Mouse (Mus musculus) layer of hippocampus, adult 8-10 months (tissue): ENCODE data around the gene Eif2b5. TPM values are rescaled to one million over a fixed set of nuclear protein-coding genes. Genes with fewer than 3 reads are reported as not detected.
"Not testable (repeated sequence)": the region's sequence is repeated elsewhere in the genome, so short reads cannot be mapped to it uniquely, and the experiment has no call there.

ENCODE experiments used
- DNase-seq, 2 experiments: peaks; one replicate each; pipeline ENCODE4 v3.0.0; 2022; ENCODE audit warnings: low spot score in 2 of 2
- total RNA-seq, 4 experiments: library from RNA; stranded (reverse); gene quantifications; 2 replicates each; pipeline ENCODE4 v1.2.4; 2022

Eif2b5 gene
- 10 to 100 TPM; 48.2 to 57.6 (median 55.7) TPM for total RNA-seq

GRCm38 (mm10) chr16:20498677-20499475 is at the start of gene Eif2b5:
Gene Eif2b5 (plus strand): TSS chr16:20498817.
- DNase-seq: peak; percentile 93

DNA sequence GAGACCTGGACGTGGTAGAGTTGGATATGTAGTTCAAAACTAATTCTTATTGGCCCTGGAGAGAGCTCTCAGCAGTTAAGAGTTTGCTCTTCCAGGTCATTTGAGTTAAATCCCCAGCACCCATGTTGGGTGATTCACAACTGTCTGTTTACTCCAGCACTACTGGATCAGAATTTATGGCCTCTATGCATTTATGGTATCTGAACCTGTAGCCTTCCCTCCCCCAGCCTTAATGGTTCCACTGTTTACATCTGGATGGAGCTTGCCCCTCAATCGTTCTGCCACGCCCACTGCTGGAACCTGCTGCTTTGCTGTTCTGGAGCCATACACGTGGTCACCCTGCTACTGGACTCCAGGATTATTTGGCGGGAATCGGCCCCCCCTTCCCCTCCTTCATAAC is 46.8 kb upstream of the Eif2b5 start:
- no peak for DNase-seq

DNA sequence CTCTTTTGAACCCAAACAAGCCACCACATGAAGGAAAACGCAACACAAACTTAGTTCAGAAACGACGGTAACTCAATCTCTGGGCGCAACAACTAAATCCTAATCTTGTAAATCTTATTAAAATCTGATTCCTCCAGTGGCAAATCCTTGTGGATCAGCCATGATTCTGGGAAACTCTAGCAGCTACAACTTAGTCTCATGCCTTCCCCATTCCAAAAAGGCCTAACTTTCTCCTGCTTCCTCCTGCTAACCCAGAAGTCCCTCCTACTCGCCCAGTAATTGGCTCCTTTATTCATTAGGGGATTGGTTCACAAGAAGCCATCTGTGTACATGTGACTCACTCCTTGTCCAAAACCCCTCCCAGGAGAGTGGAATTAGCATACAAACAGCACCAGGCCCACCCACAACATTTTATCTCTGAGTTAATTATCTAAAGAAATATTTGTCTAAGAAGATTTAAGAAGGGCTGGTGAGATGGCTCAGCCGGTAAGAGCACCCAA is 44.4 kb upstream of the Eif2b5 start:
- DNase-seq: no peak

DNA sequence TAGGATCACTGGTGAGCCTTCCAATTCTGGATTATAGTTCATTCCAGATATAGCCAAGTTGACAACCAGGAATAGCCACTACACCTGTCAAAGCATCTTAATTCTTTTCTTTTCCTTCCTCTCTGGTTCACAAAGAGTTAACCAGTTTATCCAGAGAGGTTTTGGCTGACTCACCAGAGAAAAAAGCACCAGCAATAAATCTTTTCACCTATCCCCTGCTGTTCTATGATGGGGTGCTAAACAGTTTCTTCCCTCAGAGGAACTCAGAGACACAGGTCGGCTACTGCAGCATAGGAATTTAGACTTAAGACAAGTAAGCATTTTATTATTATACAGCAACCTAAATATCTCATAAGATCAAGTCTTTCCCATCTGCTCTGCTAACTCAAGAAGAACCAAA is 42.5 kb upstream of the Eif2b5 start:
- no peak for DNase-seq

DNA sequence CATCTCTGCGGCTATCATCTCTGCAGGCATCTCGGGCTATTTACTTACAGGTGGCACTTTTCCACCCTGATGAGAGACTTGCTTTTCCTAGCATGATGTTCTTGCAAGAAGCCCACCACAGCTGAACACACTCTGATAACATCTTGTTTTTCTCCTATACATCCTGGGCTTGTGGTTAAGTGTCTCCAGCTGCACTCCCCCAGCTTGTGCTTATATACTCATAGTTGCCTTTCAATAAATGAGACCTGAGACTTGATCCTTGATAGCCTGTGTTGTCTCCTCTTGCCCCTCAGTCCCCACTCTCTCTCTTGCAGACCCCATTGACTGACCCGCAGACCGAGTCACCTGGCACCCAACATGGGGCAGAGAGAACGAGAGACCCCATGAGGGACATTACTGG is 39.9 kb upstream of the Eif2b5 start:
- not testable (repeated sequence) for DNase-seq

DNA sequence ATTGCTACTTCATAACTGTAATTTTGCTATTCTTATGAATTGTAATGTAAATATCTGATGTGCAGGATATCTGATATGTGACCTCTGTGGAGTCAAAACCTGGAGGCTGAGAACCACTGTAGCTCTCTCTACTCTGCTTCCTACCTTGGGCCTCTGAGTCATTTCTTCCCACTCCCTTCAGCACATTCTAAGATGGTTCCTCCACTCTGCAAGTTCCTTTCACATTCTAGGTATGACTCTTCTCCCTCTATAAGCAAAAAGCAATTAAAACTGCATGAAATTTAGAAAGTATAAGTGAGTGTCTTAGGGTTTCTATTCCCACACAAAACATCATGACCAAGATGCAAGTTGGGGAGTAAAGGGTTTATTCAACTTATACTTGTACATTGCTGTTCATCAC is 33.9 kb upstream of the Eif2b5 start:
- DNase-seq: no peak

DNA sequence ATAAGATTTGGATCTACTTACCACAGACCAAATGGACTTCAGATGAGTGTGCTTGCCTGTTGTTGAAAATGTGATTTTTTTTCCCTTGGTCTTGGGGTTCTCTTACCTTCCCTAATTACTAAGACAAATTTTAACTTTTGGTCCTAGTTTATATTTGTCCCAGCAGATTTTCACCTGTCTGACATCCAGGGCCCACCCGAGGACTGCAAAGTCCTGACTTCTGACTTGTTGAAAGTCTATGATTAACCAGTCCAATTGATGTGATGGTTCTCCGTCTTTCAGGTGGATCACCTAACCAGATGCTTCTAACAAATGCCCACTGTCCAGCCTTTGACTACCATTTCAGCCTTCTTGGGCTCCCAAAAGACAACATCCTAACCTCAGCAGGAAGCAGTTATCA is 27.6 kb upstream of the Eif2b5 start:
- DNase-seq: no peak

- no peak for DNase-seq
Measured at GRCm38 (mm10) chr16:20471686-20472085, 26.9 kb upstream of the Eif2b5 start.

GRCm38 (mm10) chr16:20473748-20474147 is 24.9 kb upstream of the Eif2b5 start:
- no peak for DNase-seq

DNA sequence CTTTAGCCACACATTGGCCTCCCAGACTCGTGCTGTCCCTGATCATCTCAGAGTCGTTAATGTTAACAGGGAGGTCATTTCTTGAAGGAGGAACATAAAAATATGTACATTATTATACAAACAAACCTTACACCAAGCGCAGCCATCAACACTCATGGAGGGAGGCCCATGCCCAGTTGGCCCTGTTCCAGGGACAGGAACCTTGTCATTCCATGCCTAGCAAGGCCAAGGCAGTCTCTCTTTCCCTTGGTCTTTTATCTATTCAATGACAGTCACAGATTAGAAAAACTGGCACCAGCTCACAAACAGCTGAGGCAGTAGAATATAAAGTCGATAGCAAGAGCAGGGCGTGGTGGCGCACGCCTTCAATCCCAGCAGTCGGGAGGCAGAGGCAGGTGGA is 24.4 kb upstream of the Eif2b5 start:
- DNase-seq: no peak

DNA sequence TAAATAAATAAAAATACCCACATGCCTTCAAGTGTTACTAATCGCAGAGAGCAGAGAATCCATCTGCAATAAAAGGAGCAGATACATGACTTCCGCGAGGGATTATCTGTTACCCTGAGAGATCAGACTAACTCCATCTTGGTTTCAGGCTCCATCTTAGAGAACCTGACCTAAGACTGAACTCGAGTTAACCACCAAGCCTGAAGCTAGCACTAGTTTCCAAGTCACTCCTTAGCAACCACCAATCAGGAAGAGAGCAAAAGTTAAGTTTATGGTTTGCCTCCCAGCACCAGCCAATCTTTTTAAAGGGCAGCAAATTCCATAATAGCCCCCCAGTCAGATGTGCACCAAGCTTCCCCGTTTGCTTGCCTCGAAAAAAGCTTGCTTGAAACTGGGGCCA is 23.8 kb upstream of the Eif2b5 start:
- DNase-seq: no peak

DNA sequence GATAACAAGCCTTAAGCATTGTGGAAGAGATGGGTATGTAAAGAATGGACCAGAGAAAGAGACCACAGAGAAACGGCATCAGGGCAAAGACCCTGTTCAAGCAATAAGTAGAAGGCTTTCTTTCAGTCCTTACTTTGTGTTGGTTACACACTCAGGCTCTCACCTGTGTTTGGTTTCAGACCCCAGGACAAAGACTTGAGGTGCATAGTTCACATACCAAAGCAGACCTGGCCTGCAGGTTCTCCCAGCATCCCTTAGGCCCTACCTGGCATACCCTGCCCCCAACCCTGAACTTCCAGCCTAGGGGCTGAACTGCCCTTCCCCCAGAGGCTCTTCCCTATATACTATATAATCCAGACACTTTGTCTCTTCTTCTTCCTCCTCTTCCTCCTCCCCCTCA is 23.3 kb upstream of the Eif2b5 start:
- no peak for DNase-seq

GRCm38 (mm10) chr16:20476857-20477256 is 21.8 kb upstream of the Eif2b5 start:
- no peak for DNase-seq

DNA sequence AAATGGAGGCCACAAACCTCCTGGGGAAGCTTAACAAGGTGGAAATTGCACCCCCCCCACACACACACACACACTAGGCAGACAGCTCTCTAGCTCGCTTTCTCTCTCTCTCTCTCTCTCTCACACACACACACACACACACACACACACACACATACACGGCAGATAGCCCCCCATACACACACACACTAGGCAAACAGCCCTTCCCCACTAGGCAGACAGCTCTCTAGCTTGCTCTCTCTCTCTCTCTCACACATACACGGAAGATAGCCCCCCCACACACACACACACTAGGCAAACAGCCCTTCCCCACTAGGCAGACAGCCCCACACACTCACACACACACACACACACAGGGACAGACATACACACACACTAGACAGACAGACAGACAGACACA is 21.3 kb upstream of the Eif2b5 start:
- no peak for DNase-seq

DNA sequence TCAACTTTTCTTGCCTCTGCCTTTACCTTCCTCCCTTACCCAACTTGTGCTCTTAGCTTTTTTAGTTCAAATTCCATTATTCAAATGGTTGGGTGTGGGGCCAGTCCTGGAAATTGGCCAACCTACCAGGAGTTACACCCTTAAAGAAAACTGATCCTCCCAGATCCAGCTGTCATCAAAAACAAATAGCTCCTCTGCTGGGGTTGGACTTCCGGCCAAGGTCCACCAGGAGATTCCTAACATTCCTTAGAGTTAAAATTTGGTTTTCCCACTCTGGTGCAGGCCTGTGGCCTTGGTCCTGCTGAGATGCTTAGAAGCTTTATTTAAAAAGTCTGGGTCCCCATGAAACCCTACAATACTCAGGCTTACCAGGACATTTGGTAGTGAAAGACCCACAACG is 20.1 kb upstream of the Eif2b5 start:
- DNase-seq: no peak

DNA sequence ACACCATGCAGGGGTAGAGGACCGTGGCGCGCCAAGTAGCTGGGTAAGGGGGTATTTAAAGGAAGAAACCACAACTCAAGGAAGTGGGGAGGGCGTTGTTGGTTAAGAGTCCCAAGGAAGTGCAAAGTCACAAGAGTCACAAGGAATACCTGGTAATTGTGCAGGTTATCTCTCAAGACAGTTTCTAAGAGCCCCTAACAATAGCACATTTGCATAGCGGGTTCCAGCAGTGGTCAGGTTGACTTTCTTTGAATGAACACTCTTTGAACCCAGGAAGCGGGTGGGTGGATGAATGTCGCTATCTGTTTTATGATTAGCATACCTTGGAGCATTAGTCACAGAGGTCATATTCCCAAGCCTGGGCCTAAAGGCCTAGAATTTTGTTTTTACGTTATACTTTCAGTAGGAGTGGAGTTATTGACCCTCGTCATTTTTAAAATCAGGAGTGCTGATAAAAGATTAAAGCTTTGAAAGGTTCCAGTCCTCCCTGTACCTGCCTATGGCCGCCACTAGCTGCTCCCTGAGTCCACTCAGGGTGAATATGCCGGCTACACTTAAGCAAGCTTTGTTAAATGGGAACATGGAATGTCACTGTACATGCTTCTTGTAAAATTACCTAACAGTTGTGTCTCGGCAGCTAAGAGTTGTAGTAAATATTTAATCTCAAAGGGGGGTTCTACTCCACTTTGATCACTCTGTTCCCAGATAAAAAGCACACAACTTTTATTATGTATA is 19.4 kb upstream of the Eif2b5 start:
- not testable (repeated sequence) for DNase-seq

GRCm38 (mm10) chr16:20480115-20480514 is 18.5 kb upstream of the Eif2b5 start:
- DNase-seq: no peak

GRCm38 (mm10) chr16:20481746-20482145 is 16.9 kb upstream of the Eif2b5 start:
- DNase-seq: no peak

DNA sequence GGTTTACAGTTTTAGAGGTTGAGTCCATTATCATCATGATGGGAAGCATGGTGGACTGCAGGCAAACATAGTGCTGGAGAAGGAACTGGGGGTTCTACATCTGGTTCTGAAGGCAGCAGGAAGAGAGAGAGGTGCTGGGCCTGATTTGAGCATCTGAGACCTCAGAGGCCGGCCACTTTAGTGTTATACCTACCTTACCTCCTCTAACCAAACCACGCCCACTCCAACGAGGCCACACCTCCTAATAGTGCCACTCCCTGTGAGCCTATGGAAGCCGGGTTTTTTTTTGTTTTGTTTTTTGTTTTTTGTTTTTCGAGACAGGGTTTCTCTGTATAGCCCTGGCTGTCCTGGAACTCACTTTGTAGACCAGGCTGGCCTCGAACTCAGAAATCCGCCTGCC is 14.9 kb upstream of the Eif2b5 start:
- not testable (repeated sequence) for DNase-seq

DNA sequence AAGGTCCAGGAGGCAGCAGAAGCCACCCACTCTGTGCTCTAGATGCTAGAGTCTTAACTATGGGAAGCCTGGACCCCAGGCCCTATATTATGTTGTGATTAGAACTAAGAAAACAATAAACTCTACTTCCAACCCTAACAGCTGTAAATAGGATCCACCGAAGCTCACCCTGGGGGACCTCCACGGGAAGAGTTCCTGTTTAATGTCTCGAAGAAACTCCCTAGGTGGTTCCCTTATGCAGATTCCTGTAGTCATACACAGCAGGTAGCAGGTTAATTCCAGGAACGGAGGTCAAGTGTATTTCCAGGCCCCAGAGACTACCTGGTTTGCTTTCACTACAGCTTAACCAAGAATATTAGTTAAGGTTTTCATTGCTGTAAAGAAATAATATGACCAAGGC is 13.6 kb upstream of the Eif2b5 start:
- no peak for DNase-seq

GRCm38 (mm10) chr16:20486048-20486447 is 12.6 kb upstream of the Eif2b5 start:
- no peak for DNase-seq

- DNase-seq: no peak
Measured at GRCm38 (mm10) chr16:20488151-20488550, 10.5 kb upstream of the Eif2b5 start.

GRCm38 (mm10) chr16:20488751-20489150 is 9.9 kb upstream of the Eif2b5 start:
- DNase-seq: not testable (repeated sequence)
